Mouse (Mus musculus) lung, postnatal 0 days (tissue): ENCODE data around the gene Gm17087.

Experiments
- CTCF ChIP-seq: IDR thresholded peaks from 2 replicates; pipeline ENCODE4 v1.5.1; 2016; ENCODE audit warnings: antibody characterized with exemption, mild to moderate bottlenecking
- EP300 ChIP-seq: IDR thresholded peaks from 2 replicates; pipeline ENCODE4 v1.6.1; 2016; ENCODE audit warnings: antibody characterized with exemption, mild to moderate bottlenecking, control low read depth

- TF ChIP-seq CTCF (no peak), EP300 (no peak)
Observed at GRCm38 (mm10) chr17:8526815-8527261, 39.9 kb downstream of the Gm17087 start.
